Mouse (Mus musculus): ENCODE measurements around the gene Gm13277.
"Not testable (repeated sequence)": the region's sequence is repeated elsewhere in the genome, so short reads cannot be mapped to it uniquely, and the experiment has no call there.

Gm13277 gene

DNA sequence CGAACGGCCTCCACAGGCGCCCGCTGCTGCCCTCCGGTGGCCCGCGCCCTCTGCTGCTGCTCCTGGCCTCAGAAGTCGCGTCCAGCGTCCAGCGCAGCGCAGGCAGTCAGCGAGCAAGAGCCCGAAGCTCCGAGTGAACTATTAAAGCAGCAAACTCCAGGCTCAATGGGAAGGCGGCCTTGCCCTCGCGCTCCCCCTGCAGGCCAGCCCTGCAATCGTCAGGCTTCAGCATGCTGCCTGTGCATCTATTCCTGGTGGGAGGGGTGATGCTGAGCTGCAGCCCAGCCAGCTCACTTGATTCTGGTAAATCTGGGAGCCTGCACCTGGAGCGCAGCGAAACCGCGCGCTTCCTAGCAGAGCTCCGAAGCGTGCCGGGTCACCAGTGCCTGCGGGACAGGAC lies at the start of gene Gm13277:
Gene Gm13277 (plus strand): TSS at position 231 of the 400 bp plus-strand sequence.
- peak; percentile 41 to 76 for DNase-seq (ENCODE audit: low spot score in 2 of 2)

DNA sequence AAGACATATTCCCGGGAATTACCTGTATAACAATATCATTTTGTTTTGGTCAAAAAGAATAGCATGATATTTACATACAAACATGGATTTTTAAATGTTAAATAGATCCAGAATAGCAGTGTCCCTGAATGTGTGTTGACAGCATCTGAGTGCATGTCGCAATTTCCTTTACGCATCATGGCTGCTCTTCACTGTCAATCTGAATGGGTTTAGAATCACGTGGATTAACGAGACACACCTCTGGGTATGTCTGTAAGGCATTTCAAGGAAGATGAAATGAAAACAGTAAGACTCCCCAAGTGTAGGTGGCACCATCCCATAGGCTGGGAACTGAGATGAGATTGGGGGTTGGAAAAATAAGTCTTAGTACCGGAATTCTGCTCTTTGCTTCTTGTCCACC lies 49.4 kb upstream of the Gm13277 start:
- no peak for DNase-seq (ENCODE audit: low spot score in 2 of 2)

- DNase-seq (ENCODE audit: low spot score in 2 of 2) = no peak
Observed at GRCm38 (mm10) chr4:88741426-88741825, 47.0 kb upstream of the Gm13277 start.

DNA sequence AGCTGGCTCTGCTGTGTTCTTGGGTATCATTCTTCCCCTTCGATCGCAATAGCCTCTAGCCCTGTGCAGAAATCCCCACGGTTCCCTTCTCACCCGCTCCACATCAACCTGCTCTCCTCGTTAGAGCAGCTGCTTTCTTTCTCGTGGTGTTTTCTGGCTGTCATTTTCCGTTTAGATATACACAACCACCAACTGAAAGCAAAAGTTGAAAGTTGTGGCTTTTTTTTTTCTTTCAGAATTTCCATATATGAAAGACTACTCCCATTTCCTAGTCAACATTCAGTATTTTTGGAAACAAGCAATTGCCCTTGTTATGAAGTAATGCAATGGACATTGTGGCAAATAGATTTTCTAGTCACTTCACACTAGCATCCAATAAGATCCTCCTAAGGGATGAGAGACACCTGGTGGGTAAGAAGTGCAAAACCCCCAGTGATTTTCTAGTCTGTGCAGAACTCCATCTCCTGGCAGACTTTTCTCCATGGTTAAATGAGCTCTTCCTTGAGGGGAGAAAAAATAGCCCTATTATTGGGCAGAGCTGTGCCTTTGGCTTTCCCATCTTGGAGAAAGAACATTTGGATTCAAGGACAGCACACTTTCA lies 45.6 kb upstream of the Gm13277 start:
- DNase-seq (ENCODE audit: low spot score in 2 of 2) = no peak

DNA sequence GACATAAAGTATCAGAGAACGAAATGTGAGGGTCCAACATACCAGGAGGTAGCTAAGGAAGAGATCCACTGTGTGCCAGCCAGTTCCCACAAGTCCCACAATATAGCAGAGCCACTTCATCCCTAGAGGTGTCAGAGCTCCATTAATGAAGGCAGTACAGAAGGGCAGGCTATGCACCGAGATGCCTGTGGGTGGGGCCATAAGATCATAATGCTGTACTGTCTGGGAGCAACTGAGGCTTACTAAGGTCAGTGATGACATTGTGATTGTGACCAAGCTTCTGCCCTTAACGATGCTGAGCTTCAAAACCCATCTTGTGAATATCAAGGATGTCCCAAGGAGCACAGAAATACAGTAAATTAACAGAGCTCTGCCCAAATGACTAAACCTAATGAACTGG lies 44.2 kb upstream of the Gm13277 start:
- no peak for DNase-seq (ENCODE audit: low spot score in 2 of 2)

- DNase-seq (ENCODE audit: low spot score in 2 of 2) = no peak
Observed at GRCm38 (mm10) chr4:88749926-88750325, 38.5 kb upstream of the Gm13277 start.

GRCm38 (mm10) chr4:88754818-88755340 lies 33.6 kb upstream of the Gm13277 start, which contains the start of gene Gm13271:
Gene Gm13271 (plus strand): TSS chr4:88754868.
- peak; percentile 71 to 75 for DNase-seq (ENCODE audit: low spot score in 2 of 2)

DNA sequence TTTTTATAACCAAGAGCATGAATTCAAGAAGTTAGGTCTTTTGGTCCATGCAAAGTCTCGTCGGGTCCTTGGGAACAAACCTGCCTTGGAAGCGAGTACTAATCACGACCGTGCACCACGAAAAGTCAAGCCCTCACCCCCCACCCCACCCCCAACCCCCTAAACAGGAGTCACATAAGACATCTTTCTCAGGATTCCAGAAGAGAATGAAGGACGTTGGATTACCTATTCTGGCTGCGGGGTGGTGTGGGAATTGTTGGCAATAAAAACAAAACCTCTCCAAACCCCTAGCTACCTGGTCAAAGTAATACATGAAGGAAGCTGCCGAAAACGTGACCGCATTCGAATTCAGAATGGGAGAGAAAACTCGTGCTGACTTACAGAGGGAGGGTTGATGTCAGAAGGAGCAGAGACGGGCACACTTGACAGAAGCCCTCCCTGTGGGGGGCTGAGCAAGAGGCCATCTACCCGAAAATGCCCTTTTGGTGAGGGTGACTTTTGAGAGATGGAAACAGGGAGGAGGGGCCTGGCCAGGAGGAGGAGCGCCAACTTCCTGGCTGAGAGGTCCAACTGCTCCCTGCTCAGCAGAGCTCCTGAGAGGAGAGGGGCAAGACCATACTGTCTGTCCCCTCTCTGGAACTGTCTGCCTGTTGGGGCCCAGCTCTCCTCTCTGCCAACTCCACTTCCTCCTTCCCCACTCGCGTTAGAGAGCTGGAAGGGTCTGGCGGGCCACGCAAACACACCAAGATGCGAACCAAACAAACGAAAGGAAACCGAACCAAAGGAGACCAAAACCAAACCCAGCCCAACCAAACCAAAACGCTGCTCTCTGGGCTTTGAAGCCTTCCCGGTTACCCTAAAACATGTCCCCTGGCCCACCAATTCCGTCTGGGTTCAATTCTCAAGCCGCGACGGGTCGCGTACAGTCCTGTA lies 31.6 kb upstream of the Gm13277 start:
- peak in 1 of 2 experiments; percentile 9 for DNase-seq (ENCODE audit: low spot score in 2 of 2)

GRCm38 (mm10) chr4:88757628-88758031 lies 30.8 kb upstream of the Gm13277 start:
- DNase-seq (ENCODE audit: low spot score in 2 of 2) = peak; percentile 96

- peak in 1 of 2 experiments; percentile 19 for DNase-seq (ENCODE audit: low spot score in 2 of 2)
Observed at GRCm38 (mm10) chr4:88758751-88759150, 29.7 kb upstream of the Gm13277 start.

DNA sequence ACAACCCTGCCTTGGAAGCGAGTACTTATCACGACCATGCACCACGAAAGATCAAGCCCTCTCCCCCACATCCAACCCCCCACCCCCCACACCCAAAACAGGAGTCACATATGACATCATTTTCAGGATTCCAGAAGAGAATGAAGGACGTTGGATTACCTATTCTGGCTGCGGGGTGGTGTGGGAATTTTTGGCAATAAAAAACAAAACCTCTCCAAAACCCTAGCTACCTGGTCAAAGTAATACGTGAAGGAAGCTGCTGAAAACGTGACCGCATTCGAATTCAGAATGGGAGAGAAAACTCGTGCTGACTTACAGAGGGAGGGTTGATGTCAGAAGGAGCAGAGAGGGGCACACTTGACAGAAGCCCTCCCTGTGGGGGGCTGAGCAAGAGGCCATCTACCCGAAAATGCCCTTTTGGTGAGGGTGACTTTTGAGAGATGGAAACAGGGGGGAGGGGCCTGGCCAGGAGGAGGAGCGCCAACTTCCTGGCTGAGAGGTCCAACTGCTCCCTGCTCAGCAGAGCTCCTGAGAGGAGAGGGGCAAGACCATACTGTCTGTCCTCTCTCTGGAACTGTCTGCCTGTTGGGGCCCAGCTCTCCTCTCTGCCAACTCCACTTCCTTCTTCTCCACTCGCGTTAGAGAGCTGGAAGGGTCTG lies 28.7 kb upstream of the Gm13277 start, which contains the start of gene Gm13283:
Gene Gm13283 (plus strand): TSS at position 510 of the 659 bp plus-strand sequence.
- peak in 1 of 2 experiments; percentile 35 for DNase-seq (ENCODE audit: low spot score in 2 of 2)

DNA sequence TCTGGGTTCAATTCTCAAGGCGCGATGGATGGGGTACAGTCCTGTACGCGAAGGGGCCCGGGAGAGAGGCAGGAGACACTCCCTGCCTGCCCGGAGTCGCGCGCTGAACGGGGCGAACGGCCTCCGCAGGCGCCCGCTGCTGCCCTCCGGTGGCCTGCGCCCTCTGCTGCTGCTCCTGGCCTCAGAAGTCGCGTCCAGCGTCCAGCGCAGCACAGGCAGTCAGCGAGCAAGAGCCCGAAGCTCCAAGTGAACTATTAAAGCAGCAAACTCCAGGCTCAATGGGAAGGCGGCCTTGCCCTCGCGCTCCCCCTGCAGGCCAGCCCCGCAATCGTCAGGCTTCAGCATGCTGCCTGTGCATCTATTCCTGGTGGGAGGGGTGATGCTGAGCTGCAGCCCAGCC lies 28.0 kb upstream of the Gm13277 start:
- DNase-seq (ENCODE audit: low spot score in 2 of 2) = peak; percentile 31 to 43

- DNase-seq (ENCODE audit: low spot score in 2 of 2) = peak; percentile 59 to 61
Observed at GRCm38 (mm10) chr4:88761776-88762175, 26.7 kb upstream of the Gm13277 start.

DNA sequence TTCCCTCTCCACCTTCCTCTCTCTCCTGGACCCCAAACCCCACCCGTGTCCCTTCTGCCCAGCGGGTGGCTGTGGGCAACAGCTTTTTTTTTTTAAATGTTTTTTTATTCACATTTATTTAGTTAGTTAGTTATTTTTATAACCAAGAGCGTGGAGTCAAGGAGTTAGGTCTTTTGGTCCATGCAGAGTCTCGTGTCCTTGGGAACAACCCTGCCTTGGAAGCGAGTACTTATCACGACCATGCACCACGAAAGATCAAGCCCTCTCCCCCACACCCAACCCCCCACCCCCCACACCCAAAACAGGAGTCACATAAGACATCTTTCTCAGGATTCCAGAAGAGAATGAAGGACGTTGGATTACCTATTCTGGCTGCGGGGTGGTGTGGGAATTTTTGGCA lies 26.1 kb upstream of the Gm13277 start:
- not testable (repeated sequence) for DNase-seq (ENCODE audit: low spot score in 2 of 2)

DNA sequence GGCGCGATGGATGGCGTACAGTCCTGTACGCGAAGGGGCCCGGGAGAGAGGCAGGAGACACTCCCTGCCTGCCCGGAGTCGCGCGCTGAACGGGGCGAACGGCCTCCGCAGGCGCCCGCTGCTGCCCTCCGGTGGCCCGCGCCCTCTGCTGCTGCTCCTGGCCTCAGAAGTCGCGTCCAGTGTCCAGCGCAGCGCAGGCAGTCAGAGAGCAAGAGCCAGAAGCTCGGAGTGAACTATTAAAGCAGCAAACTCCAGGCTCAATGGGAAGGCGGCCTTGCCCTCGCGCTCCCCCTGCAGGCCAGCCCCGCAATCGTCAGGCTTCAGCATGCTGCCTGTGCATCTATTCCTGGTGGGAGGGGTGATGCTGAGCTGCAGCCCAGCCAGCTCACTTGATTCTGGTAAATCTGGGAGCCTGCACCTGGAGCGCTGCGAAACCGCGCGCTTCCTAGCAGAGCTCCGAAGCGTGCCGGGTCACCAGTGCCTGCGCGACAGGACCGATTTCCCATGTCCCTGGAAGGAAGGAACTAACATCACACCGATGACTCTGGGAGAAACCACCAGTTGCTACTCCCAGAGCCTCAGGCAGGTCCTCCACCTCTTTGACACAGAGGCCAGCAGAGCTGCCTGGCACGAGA lies 24.9 kb upstream of the Gm13277 start:
- DNase-seq (ENCODE audit: low spot score in 2 of 2) = peak; percentile 22 to 25

- DNase-seq (ENCODE audit: low spot score in 2 of 2) = not testable (repeated sequence)
Observed at GRCm38 (mm10) chr4:88773534-88773933, 14.9 kb upstream of the Gm13277 start, which contains the start of gene Gm13290. Gene Gm13290 (plus strand): TSS chr4:88773834.

GRCm38 (mm10) chr4:88776622-88777021 lies 11.8 kb upstream of the Gm13277 start, which contains the start of gene Gm13289:
Gene Gm13289 (plus strand): TSS chr4:88776922.
- not testable (repeated sequence) for DNase-seq (ENCODE audit: low spot score in 2 of 2)

DNA sequence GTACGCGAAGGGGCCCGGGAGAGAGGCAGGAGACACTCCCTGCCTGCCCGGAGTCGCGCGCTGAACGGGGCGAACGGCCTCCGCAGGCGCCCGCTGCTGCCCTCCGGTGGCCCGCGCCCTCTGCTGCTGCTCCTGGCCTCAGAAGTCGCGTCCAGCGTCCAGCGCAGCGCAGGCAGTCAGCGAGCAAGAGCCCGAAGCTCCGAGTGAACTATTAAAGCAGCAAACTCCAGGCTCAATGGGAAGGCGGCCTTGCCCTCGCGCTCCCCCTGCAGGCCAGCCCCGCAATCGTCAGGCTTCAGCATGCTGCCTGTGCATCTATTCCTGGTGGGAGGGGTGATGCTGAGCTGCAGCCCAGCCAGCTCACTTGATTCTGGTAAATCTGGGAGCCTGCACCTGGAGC lies 8.9 kb upstream of the Gm13277 start, which contains the start of gene Gm13272:
Gene Gm13272 (plus strand): TSS at position 301 of the 400 bp plus-strand sequence.
- DNase-seq (ENCODE audit: low spot score in 2 of 2) = not testable (repeated sequence)

DNA sequence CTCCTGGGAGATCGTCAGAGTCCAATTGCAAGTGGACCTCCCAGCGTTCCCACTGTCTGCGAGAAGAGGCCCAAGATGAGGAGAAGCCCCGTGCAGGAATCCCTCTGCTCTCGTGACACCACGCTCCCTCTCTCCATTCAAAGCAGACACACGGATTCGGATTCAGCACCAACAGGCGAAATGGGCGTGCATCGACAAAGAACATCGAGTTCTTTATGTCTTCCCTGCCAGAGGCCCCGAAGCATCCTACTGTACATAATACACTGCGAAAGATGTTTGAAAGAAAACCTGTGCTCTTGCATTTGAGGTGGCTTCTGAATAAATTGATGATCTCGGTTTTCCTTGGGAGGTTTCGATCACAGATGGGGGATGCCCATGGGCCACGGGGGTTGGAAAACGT lies 8.1 kb upstream of the Gm13277 start:
- not testable (repeated sequence) for DNase-seq (ENCODE audit: low spot score in 2 of 2)

DNA sequence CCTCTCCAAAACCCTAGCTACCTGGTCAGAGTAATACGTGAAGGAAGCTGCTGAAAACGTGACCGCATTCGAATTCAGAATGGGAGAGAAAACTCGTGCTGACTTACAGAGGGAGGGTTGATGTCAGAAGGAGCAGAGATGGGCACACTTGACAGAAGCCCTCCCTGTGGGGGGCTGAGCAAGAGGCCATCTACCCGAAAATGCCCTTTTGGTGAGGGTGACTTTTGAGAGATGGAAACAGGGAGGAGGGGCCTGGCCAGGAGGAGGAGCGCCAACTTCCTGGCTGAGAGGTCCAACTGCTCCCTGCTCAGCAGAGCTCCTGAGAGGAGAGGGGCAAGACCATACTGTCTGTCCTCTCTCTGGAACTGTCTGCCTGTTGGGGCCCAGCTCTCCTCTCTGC lies 6.6 kb upstream of the Gm13277 start, which contains the start of gene Ifnz:
Gene Ifnz (plus strand): TSS at position 301 of the 400 bp plus-strand sequence.
- DNase-seq (ENCODE audit: low spot score in 2 of 2) = not testable (repeated sequence)

DNA sequence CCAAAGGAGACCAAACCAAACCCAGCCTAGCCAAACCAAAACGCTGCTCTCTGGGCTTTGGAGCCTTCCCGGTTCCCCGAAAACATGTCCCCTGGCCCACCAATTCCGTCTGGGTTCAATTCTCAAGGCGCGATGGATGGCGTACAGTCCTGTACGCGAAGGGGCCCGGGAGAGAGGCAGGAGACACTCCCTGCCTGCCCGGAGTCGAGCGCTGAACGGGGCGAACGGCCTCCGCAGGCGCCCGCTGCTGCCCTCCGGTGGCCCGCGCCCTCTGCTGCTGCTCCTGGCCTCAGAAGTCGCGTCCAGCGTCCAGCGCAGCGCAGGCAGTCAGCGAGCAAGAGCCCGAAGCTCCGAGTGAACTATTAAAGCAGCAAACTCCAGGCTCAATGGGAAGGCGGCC lies 6.1 kb upstream of the Gm13277 start:
- not testable (repeated sequence) for DNase-seq (ENCODE audit: low spot score in 2 of 2)
